Mouse (Mus musculus): ENCODE measurements around the gene Adamts12. TPM values are rescaled to one million over a fixed set of nuclear protein-coding genes. Genes with fewer than 3 reads are reported as not detected.

Adamts12 gene
- polyA plus RNA-seq, 1 experiment from 2014 or later: 1.7 TPM

GRCm38 (mm10) chr15:11317077-11317476, 252.5 kb downstream of the Adamts12 start:
- DNase-seq (ENCODE audit: low spot score) (no peak), ATAC-seq (ENCODE audit: insufficient number of reproducible peaks, low FRiP score, low TSS enrichment, low read depth) (no peak)
- Histone ChIP-seq H3K4me1 (ENCODE audit: control insufficient read depth, insufficient read depth, low read length) (no peaks in the 10 kb centered on the region), H3K9me3 (ENCODE audit: control insufficient read depth, low read length) (no peaks in the 10 kb centered on the region), H3K9ac (ENCODE audit: low read length) (no peak overlapping the region), H3K27me3 (ENCODE audit: control insufficient read depth, insufficient read depth, low read length) (no peaks in the 10 kb centered on the region), H3K27ac (replicated peaks; ENCODE audit: low read depth, low read length) (no peak overlapping the region), H3K36me3 (ENCODE audit: control insufficient read depth, insufficient read depth, low read length) (no peaks in the 10 kb centered on the region), H3K4me3 (ENCODE audit: low read depth, low read length) (no peak overlapping the region), H3K4me2 (ENCODE audit: low read depth, severe bottlenecking) (no peak overlapping the region)
- 43% methylated on average over 3 of the region's 3 CpGs for WGBS

GRCm38 (mm10) chr15:11320481-11320880, 255.9 kb downstream of the Adamts12 start:
- no peaks in the 10 kb centered on the region for H3K36me3 ChIP-seq (ENCODE audit: control insufficient read depth, insufficient read depth, low read length)
- no peak overlapping the region for H3K4me3 ChIP-seq (ENCODE audit: low read depth, low read length)
- no peaks in the 10 kb centered on the region for H3K27me3 ChIP-seq (ENCODE audit: control insufficient read depth, insufficient read depth, low read length)
- no peak overlapping the region for H3K4me2 ChIP-seq (ENCODE audit: low read depth, severe bottlenecking)
- WGBS: 32% methylated on average over 8 of the region's 8 CpGs
- no peak overlapping the region for H3K27ac ChIP-seq (replicated peaks; ENCODE audit: low read depth, low read length)
- no peak overlapping the region for H3K9ac ChIP-seq (ENCODE audit: low read length)
- no peak for ATAC-seq (ENCODE audit: insufficient number of reproducible peaks, low FRiP score, low TSS enrichment, low read depth)
- DNase-seq (ENCODE audit: low spot score): peak; percentile 76
- no peaks in the 10 kb centered on the region for H3K4me1 ChIP-seq (ENCODE audit: control insufficient read depth, insufficient read depth, low read length)
- no peaks in the 10 kb centered on the region for H3K9me3 ChIP-seq (ENCODE audit: control insufficient read depth, low read length)

GRCm38 (mm10) chr15:11339467-11340180, 275.0 kb downstream of the Adamts12 start:
- Histone ChIP-seq H3K27ac (replicated peaks; ENCODE audit: low read depth, low read length) (no peak overlapping the region), H3K9me3 (ENCODE audit: control insufficient read depth, low read length) (no peaks in the 10 kb centered on the region), H3K4me1 (ENCODE audit: control insufficient read depth, insufficient read depth, low read length) (no peaks in the 10 kb centered on the region), H3K4me2 (ENCODE audit: low read depth, severe bottlenecking) (no peak overlapping the region), H3K9ac (ENCODE audit: low read length) (no peak overlapping the region), H3K27me3 (ENCODE audit: control insufficient read depth, insufficient read depth, low read length) (no peaks in the 10 kb centered on the region), H3K4me3 (ENCODE audit: low read depth, low read length) (no peak overlapping the region), H3K36me3 (ENCODE audit: control insufficient read depth, insufficient read depth, low read length) (no peaks in the 10 kb centered on the region)
- ATAC-seq (ENCODE audit: insufficient number of reproducible peaks, low FRiP score, low TSS enrichment, low read depth) (no peak), DNase-seq (ENCODE audit: low spot score) (no peak)
- 88% methylated on average over 7 of the region's 7 CpGs for WGBS

- Histone ChIP-seq H3K4me2 (ENCODE audit: low read depth, severe bottlenecking) (no peak overlapping the region), H3K9me3 (ENCODE audit: control insufficient read depth, low read length) (no peaks in the 10 kb centered on the region), H3K27me3 (ENCODE audit: control insufficient read depth, insufficient read depth, low read length) (no peaks in the 10 kb centered on the region), H3K4me1 (ENCODE audit: control insufficient read depth, insufficient read depth, low read length) (no peaks in the 10 kb centered on the region), H3K27ac (replicated peaks; ENCODE audit: low read depth, low read length) (no peak overlapping the region), H3K9ac (ENCODE audit: low read length) (no peak overlapping the region), H3K36me3 (ENCODE audit: control insufficient read depth, insufficient read depth, low read length) (no peaks in the 10 kb centered on the region), H3K4me3 (ENCODE audit: low read depth, low read length) (no peak overlapping the region)
- ATAC-seq (ENCODE audit: insufficient number of reproducible peaks, low FRiP score, low TSS enrichment, low read depth): no peak
- 26% methylated on average over 3 of the region's 3 CpGs for WGBS
- DNase-seq (ENCODE audit: low spot score): no peak
These were observed 291.3 kb downstream of the Adamts12 start for GRCm38 (mm10) chr15:11355865-11356264.

- no peak overlapping the region for H3K27ac ChIP-seq (replicated peaks; ENCODE audit: low read depth, low read length)
- H3K9me3 ChIP-seq (ENCODE audit: control insufficient read depth, low read length): no peaks in the 10 kb centered on the region
- no peaks in the 10 kb centered on the region for H3K4me1 ChIP-seq (ENCODE audit: control insufficient read depth, insufficient read depth, low read length)
- H3K4me3 ChIP-seq (ENCODE audit: low read depth, low read length): no peak overlapping the region
- DNase-seq (ENCODE audit: low spot score) (no peak), ATAC-seq (ENCODE audit: insufficient number of reproducible peaks, low FRiP score, low TSS enrichment, low read depth) (no peak)
- WGBS: 85% methylated on average over 2 of the region's 2 CpGs
- H3K27me3 ChIP-seq (ENCODE audit: control insufficient read depth, insufficient read depth, low read length): no peaks in the 10 kb centered on the region
- H3K36me3 ChIP-seq (ENCODE audit: control insufficient read depth, insufficient read depth, low read length): no peaks in the 10 kb centered on the region
- no peak overlapping the region for H3K9ac ChIP-seq (ENCODE audit: low read length)
- H3K4me2 ChIP-seq (ENCODE audit: low read depth, severe bottlenecking): no peak overlapping the region
These were observed 292.9 kb downstream of the Adamts12 start for GRCm38 (mm10) chr15:11357501-11357900.

- ATAC-seq (ENCODE audit: insufficient number of reproducible peaks, low FRiP score, low TSS enrichment, low read depth) (no peak), DNase-seq (ENCODE audit: low spot score) (no peak)
- no peak overlapping the region for H3K4me2 ChIP-seq (ENCODE audit: low read depth, severe bottlenecking)
- 84% methylated on average over 1 of the region's 1 CpGs for WGBS
- no peaks in the 10 kb centered on the region for H3K36me3 ChIP-seq (ENCODE audit: control insufficient read depth, insufficient read depth, low read length)
- no peaks in the 10 kb centered on the region for H3K27me3 ChIP-seq (ENCODE audit: control insufficient read depth, insufficient read depth, low read length)
- no peaks in the 10 kb centered on the region for H3K9me3 ChIP-seq (ENCODE audit: control insufficient read depth, low read length)
- no peak overlapping the region for H3K4me3 ChIP-seq (ENCODE audit: low read depth, low read length)
- no peak overlapping the region for H3K9ac ChIP-seq (ENCODE audit: low read length)
- no peaks in the 10 kb centered on the region for H3K4me1 ChIP-seq (ENCODE audit: control insufficient read depth, insufficient read depth, low read length)
- H3K27ac ChIP-seq (replicated peaks; ENCODE audit: low read depth, low read length): no peak overlapping the region
These were observed 296.3 kb downstream of the Adamts12 start for GRCm38 (mm10) chr15:11360888-11361287.

- WGBS: 86% methylated on average over 5 of the region's 5 CpGs
- no peak for DNase-seq (ENCODE audit: low spot score)
- Histone ChIP-seq H3K4me3 (ENCODE audit: low read depth, low read length) (no peak overlapping the region), H3K27ac (replicated peaks; ENCODE audit: low read depth, low read length) (no peak overlapping the region), H3K4me2 (ENCODE audit: low read depth, severe bottlenecking) (no peak overlapping the region), H3K36me3 (ENCODE audit: control insufficient read depth, insufficient read depth, low read length) (no peaks in the 10 kb centered on the region), H3K9ac (ENCODE audit: low read length) (no peak overlapping the region), H3K9me3 (ENCODE audit: control insufficient read depth, low read length) (no peaks in the 10 kb centered on the region), H3K27me3 (ENCODE audit: control insufficient read depth, insufficient read depth, low read length) (no peaks in the 10 kb centered on the region), H3K4me1 (ENCODE audit: control insufficient read depth, insufficient read depth, low read length) (no peaks in the 10 kb centered on the region)
- ATAC-seq (ENCODE audit: insufficient number of reproducible peaks, low FRiP score, low TSS enrichment, low read depth): no peak
These were observed 297.2 kb downstream of the Adamts12 start for GRCm38 (mm10) chr15:11361824-11362223.

- H3K9me3 ChIP-seq (ENCODE audit: control insufficient read depth, low read length): no peaks in the 10 kb centered on the region
- H3K4me3 ChIP-seq (ENCODE audit: low read depth, low read length): no peak overlapping the region
- no peak overlapping the region for H3K4me2 ChIP-seq (ENCODE audit: low read depth, severe bottlenecking)
- DNase-seq (ENCODE audit: low spot score) (no peak), ATAC-seq (ENCODE audit: insufficient number of reproducible peaks, low FRiP score, low TSS enrichment, low read depth) (no peak)
- no peaks in the 10 kb centered on the region for H3K4me1 ChIP-seq (ENCODE audit: control insufficient read depth, insufficient read depth, low read length)
- H3K27ac ChIP-seq (replicated peaks; ENCODE audit: low read depth, low read length): no peak overlapping the region
- no peak overlapping the region for H3K9ac ChIP-seq (ENCODE audit: low read length)
- H3K27me3 ChIP-seq (ENCODE audit: control insufficient read depth, insufficient read depth, low read length): no peaks in the 10 kb centered on the region
- 47% methylated on average over 2 of the region's 2 CpGs for WGBS
- no peaks in the 10 kb centered on the region for H3K36me3 ChIP-seq (ENCODE audit: control insufficient read depth, insufficient read depth, low read length)
These were observed 299.5 kb downstream of the Adamts12 start for GRCm38 (mm10) chr15:11364112-11364511.

- ATAC-seq (ENCODE audit: insufficient number of reproducible peaks, low FRiP score, low TSS enrichment, low read depth) (no peak), DNase-seq (ENCODE audit: low spot score) (no peak)
- H3K4me1 ChIP-seq (ENCODE audit: control insufficient read depth, insufficient read depth, low read length): no peaks in the 10 kb centered on the region
- H3K9me3 ChIP-seq (ENCODE audit: control insufficient read depth, low read length): no peaks in the 10 kb centered on the region
- H3K9ac ChIP-seq (ENCODE audit: low read length): no peak overlapping the region
- H3K36me3 ChIP-seq (ENCODE audit: control insufficient read depth, insufficient read depth, low read length): no peaks in the 10 kb centered on the region
- H3K4me2 ChIP-seq (ENCODE audit: low read depth, severe bottlenecking): no peak overlapping the region
- H3K27ac ChIP-seq (replicated peaks; ENCODE audit: low read depth, low read length): no peak overlapping the region
- H3K4me3 ChIP-seq (ENCODE audit: low read depth, low read length): no peak overlapping the region
- H3K27me3 ChIP-seq (ENCODE audit: control insufficient read depth, insufficient read depth, low read length): no peaks in the 10 kb centered on the region
- WGBS: 98% methylated on average over 1 of the region's 1 CpGs
These were observed 300.2 kb downstream of the Adamts12 start for GRCm38 (mm10) chr15:11364795-11365194.

Measured in limb, embryonic 11.5 days (tissue).